Mouse (Mus musculus): ENCODE data around the gene Inpp5b.

Gene Inpp5b

DNA sequence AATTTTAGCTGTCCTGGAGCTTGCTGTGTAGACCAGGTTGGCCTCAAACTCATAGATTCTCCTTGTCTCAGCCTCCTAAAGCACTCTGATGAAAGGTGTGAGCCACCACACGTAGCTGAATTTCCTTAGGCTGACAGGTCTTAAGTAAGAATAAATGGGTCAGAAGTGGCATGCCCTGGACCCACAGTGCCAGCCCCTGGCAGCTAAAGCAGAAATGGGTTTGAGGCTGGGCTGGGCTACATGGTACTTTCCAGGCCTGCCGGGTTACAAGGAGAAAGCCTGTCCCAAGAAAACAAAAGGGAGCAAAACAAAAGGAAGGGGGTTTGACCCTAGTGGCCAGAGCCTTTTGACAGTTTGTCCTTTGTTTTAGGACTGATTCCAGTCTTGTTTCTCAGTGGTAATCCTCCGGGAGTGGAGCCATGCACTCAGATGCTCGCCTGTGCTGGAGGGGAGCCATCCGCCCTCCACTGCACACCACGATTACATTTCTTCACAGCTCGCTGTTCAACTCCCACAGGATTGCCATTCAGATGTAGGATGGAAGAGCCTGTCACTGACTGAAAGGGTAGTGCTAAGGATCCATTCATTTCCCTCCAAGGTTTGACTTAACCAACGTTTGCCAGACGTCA lies 69.8 kb downstream of the Inpp5b start:
- peak in 1 of 2 experiments; percentile 10 for DNase-seq (ENCODE audit: low spot score in 2 of 2)

DNA sequence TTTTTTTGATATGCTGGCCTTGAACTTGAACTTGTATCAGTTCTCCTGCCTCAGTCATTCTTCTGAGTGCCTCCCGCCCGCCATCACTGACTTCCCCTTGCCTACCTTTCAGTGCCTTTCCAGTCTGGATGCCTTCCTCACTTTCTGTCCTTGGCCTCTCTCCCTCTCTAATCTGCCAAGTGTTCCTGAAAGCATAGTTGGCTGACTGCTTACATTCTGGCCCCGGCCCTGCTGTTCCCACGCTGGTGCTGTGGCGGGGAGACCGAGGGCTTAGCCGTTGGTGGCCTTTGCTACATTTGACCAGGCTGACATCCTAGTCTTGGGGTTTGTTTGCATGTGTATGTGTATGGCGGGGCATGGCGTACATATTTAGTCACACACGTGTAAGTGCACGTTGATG lies 74.3 kb downstream of the Inpp5b start:
- no peak for DNase-seq (ENCODE audit: low spot score in 2 of 2)

DNA sequence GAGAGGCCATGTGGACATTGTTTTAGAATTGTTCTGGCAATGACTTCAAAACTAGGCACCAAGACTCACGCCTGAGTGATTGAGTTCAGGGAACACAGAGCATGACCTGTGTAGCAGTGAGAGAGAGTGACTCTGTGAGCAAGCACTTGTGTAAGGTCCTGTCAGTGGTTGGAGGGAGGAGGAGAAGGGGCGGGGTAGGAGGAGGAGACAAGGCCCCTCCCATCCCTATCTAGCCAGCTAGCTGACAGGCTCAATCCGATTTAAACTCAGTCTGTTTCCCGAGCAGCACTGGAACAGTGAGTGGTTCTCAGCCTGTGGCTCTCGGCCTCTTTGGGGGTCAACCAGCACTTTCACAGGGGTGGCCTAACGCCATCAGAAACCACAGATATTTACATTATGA lies 76.2 kb downstream of the Inpp5b start:
- no peak for DNase-seq (ENCODE audit: low spot score in 2 of 2)

DNA sequence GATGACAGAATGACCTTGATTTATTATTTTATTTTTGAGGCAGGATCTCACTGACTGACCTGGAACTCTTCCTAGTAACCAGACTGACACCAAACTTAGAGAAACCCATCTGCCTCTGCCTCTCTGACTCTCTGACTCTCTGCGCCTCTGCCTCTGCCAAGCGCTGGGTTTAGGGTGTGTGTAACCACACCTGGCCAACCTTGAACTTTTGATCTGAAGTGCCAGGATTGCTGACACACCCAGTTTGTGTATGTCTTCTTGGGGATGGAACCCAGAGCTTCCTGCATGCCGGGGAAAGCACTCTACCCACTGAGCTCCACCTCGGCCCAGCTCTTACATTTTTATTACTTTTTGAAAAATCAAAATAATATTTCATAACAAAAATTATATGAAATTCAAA lies 77.2 kb downstream of the Inpp5b start:
- DNase-seq (ENCODE audit: low spot score in 2 of 2), result no peak

DNA sequence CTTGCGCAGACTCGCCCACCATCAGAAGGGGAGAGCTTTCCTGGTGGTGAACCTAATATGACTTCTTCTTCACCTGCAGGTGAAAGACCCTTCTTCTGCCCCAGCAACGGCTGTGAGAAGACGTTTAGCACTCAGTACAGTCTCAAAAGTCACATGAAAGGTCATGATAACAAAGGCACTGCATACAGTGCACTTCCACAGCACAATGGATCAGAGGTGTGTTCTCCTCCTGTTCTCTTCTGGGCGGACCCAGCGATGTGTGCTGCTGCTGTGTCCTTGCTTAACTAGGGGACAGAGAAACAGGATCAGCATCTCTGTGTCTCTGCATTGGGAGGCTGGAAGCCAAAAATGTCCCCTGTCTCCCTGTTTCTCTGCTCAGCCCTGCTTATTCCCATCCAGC lies 83.3 kb downstream of the Inpp5b start:
- DNase-seq (ENCODE audit: low spot score in 2 of 2), result no peak

DNA sequence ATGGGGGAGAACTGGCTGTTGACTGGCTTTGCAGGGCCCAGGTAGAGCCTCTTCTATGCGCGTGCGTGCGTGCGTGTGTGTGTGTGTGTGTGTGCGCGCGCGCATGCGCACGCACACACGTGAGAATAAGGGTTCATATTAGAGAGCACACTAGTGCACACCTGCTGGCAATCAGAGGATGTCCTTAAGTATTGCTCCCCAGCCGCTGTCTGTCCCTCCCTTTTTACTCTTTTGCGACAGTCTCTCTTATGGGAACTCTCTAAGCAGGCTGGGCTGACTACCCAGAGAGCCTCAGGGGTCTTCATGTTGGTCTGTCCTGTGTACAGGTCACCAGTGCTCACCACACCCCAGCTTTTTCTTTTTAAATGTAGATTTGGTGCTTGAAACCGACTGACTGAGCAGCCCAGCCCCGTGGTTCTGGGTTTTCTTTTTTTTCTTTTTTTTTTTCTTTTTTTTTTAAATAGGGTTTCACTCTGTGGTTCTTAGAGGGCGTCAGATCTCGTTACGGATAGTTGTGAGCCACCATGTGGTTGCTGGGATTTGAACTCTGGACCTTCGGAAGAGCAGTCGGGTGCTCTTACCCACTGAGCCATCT lies 83.8 kb downstream of the Inpp5b start:
- no peak for DNase-seq (ENCODE audit: low spot score in 2 of 2)

DNA sequence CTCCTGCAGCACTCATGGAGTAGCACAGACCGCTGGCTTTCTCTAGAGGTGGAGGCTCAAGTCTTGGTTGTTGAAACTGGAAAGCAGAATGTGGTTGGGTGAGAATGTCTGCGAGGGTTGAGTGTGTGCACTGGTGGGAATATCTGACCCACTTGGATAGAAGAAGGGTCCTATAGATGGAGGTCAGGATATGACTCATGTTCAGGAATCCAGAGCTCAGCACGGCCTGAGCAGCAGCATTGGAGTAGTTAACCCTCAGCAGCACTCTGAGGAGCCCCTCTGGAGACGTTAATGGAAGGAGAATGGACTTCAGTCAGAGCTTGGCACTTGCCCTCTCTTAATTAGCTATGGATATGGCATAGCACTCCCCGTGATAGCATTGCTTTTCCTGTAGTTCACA lies 88.0 kb downstream of the Inpp5b start:
- DNase-seq (ENCODE audit: low spot score in 2 of 2), result no peak

DNA sequence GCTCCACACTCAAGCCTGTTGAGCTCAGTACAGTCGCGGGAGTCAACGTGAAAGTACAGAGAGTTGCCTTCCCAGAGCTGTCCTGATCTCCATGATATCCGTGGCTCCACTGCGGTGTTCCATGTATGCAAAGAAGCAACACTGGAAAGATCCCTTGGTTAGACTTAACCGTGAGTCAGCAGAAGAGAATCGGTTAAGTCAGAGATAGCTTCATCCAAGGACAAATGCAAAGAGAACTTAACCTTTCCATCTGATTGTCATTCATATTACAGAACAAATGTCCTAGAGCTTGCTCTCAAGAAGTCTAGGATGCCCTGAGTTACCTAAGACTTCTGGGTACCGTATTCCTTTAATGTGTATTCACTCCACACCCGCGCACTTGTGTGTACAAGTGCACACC lies 91.1 kb downstream of the Inpp5b start:
- DNase-seq (ENCODE audit: low spot score in 2 of 2), result no peak

DNA sequence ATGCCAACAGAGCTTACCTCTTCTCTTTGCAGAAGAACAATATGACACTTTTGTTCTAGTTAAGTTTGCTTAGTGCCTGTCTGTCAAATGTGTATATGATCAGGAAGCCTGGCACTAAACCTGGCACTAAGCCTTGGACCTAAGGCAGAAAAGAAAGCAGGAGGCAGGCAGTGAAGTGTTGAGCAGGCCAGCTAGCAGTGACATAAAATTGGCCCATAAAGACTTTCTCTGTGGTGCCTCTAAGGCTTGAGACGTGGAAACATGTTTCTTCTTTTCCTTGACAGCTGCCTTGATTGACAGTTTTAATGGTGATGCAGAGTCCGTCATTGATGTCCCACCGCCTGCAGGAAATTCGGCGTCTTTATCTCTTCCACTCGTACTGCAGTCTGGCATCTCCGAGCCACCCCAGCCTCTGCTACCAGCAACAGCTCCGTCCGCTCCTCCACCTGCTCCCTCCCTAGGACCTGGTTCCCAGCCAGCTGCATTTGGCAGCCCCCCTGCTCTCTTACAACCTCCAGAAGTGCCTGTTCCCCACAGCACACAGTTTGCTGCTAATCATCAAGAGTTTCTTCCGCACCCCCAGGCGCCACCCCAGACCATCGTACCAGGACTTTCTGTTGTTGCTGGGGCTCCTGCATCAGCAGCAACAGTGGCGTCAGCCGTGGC lies 96.5 kb downstream of the Inpp5b start:
- peak in 1 of 2 experiments; percentile 59 for DNase-seq (ENCODE audit: low spot score in 2 of 2)

DNA sequence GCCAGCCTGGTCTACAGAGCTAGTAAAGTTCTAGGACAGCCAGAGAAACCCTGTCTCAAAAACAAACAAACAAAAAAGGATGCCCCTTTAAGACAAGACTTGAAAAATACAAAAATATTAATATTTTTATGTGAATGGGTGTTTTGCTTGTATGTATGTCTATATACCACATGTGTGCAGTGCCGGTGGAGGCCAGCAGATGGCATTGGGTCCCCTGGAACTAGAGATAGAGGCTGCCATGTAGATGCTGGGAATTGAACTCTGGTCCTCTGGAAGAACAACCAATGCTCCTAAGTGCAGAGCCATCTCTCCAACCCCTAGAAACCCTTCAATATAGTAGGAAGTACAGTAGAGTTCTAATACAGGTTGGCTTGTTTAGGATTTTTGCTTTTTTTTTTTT lies 99.3 kb downstream of the Inpp5b start:
- DNase-seq (ENCODE audit: low spot score in 2 of 2), result no peak

DNA sequence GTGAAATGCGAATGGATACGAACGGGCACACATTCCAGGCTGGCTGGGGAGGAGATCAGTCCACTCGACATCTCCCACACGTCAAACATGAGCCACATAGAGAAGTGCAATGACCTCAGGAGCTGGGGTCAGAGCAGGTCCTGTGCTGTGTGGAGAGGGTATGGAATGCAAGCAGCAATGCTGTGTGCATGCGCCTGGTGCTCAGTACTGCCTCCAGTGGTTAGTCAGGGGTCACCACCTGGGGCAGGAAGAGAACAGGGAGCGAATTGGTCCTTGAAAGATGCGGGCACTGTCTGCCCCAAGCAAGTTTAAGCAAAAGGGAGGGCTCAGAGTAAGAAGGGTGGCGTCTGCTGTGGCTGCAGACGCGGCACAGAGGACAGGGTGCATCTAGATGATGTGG lies 101.8 kb downstream of the Inpp5b start:
- DNase-seq (ENCODE audit: low spot score in 2 of 2), result peak in 1 of 2 experiments; percentile 48

DNA sequence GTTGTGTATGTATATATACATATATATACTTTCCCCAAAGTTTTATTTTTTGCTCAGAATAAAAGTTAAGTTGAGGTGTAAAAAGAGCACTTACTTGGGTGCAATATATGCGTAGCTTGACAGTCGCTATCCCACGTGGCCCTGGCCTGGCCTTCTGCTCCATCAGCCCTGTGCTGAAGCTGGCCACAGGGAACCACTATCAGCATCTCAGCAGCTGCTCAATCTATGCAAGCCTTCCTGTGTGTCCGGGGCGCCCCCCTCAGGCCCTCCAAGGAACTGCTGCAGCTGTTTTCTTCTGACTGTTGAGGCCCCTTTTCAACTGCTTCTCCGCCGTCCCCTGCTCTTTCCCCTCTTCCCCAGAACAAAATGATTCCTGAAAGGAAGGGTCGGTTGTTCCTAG lies 105.9 kb downstream of the Inpp5b start:
- DNase-seq (ENCODE audit: low spot score in 2 of 2), result peak; percentile 81 to 91

DNA sequence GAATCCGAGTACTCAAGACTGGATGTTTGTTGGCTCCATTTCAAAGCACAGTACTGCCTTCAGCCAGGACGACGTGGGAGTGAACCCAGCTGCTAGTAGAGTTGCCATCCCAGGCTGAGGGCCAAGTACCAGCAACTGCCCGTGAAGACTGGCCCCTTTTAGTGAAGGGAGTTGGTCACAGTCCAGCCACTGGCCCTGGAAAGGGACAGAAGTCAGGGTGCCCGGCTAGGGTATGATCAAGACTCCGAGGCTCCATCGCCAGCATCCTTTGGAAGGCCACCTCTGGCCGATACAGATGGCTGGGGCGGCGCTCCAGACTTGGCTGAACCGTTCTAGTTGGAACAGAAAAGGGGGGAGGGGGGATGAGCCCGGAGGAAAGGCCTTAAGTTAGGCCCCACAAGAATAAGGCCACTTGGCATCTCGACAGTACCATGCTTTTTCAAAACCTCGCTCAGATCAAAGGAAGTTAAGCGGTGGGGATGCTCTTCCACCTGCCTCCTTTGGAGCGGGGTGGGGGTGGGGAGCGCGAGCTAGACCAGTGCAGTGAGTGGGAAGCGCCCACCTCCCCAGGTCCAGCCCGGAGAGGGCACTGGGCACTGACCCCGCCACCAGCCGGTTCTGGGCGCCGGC lies 108.1 kb downstream of the Inpp5b start:
- peak; percentile 41 to 82 for DNase-seq (ENCODE audit: low spot score in 2 of 2)

DNA sequence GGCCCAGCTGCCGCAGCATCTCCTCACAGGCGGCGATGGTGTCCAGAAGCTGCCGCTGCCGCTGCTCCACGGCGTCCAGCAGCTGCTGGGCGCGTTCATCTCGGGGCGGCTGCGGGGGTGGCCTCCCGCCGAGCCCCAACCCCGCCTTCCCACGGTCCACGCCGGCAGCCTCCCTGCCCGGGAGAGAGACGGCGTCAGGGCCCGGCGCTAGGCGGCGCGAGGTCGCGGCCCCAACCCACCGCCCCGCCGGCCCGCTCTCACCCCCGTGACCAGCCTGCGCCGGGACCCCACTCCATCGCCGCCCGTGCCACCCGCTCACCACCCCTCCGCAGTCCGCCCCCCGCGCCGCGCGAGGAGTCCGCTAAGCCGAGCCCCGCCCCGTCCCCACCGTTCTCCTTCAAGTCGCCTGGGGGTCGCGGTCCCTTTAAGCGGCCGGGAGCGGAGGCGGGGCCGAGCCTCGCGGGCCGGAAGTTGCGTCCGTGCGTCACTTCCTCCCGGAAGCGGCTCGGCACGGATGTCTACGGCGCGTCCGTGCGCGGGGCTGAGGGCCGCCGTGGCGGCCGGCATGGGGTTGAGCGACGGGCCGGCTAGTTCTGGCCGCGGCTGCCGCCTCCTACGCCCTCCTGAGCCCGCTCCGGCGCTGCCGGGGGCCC lies 108.7 kb downstream of the Inpp5b start, which contains the start of gene Yrdc:
TSS of gene Yrdc (plus strand) at position 419 of the 653 bp plus-strand sequence.
- DNase-seq (ENCODE audit: low spot score in 2 of 2), result peak; percentile 85 to 96
